Mouse (Mus musculus) kidney, postnatal 4 days (tissue): Measurements from ENCODE around the gene Ankrd63.
A peak's percentile ranks its signal among the peaks of the same experiment; 100 is the strongest.

Experiments used
- DNase-seq, 2 experiments: peaks; one replicate each; pipeline ENCODE4 v3.0.0; 2021; ENCODE audit warnings: mixed read lengths in 2 of 2

Ankrd63 gene

DNA sequence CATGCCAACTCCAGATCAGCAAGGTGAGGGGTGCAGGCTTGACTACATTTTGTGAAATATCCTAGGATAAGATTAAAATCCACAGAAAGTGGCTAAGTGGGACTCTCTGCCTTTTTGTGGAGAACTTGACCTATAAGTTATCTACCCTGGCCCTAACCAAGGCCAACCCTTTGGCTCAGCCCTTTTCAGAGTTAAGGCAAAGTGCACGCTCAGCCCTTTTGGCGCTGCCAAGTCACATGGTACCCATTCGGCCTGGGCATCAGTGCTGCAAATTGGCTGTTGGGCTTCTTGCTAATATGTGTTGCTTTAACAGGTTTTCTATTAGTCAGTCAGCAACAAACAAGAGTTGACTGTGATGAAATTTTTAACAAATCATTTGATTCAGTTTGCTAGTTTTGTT lies 16.0 kb downstream of the Ankrd63 start:
- no peak for DNase-seq

- no peak for DNase-seq
These were observed 17.1 kb downstream of the Ankrd63 start for GRCm38 (mm10) chr2:118686693-118687092.

DNA sequence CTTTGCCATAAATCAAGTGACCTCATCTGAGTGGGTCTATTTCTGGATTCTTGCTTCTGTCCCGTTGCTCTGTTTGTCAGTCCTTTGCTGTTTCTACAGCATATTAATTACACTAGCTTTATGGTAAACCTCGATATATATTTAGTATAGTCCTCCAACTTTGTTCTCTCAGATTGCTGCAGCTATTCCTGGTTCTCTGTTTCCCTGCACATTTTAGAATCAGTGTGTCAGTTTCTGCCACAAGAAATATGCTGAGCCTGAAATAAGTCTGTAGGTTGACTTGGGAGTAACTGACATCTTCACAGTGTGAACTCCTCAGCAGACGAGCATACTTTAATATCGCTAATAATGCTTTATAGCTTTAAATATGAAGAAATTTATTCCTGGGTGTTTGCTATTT lies 18.7 kb downstream of the Ankrd63 start:
- no peak for DNase-seq

DNA sequence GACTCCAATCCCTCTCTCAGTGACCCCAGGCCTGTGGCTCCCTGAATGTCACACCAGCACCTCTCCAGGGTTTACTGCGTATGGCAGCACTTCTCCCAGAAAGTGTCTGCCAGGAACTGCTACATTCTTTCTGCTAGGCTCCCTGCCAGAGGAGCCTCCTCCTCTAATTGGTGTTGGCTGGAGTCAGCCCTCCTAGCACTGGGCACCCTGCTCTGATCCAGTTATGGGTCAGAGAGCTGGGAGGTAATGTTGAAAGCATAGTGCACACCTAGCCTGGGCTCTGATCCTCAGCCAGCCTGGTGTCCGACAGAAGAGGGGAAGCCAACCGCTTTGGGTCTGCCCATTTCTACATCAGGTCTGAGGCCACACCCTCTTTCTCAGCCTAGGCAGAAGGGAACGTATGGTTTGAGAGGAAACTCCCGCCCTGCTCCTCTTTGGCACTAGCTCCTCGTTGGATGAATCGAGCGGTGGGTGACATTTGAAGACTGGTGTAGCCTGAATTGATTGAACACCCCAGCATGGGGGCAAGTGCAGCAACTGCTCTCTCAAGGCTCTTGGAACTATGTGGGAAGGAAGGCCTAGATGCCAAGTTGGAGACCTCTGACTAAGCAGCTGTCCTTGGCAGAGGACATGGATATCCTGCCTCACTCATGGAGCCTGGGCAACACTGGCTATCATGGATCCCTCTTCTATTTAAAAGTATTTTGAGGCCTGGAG lies 21.1 kb downstream of the Ankrd63 start:
- no peak for DNase-seq

- no peak for DNase-seq
These were observed 22.8 kb downstream of the Ankrd63 start for GRCm38 (mm10) chr2:118680926-118681325.

DNA sequence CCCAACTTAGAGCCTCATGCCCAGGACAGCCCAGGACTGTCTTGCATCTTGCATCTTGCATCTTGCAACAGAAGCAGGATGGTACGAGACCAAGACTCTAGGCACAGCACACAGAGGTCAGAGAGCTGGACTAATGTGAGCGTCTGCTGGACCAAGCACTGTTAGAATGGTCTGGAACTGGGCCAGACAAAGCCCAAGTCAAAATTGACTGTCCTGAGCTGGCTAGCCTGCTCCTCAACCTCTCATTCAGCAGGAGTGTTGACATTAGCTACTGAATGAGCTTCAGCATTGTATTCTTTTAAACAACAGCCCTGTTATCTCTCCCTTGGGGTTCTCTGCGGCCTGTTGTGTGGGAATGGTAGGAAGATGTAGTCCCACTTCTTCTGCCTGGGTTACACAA lies 24.2 kb downstream of the Ankrd63 start:
- no peak for DNase-seq

DNA sequence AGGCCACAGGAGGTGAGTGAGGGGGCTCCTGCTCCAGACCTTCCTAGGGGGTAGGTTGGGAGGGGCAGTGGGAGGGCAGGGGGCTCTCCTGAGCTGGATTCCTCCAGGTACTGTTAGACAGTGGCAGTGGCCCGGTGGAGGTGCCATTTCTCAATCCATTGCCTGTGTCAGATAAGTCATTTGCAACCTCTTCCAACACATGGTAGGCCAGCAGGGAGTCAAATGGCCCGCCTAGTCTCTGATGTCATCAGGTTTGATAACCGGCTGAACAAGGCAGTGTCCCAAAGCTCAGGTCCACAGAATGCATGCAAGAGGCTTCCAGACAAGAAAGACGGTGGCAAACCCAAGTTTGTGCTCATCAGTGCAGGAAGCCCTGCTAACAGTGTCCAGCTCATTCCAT lies 25.9 kb downstream of the Ankrd63 start:
- no peak for DNase-seq

DNA sequence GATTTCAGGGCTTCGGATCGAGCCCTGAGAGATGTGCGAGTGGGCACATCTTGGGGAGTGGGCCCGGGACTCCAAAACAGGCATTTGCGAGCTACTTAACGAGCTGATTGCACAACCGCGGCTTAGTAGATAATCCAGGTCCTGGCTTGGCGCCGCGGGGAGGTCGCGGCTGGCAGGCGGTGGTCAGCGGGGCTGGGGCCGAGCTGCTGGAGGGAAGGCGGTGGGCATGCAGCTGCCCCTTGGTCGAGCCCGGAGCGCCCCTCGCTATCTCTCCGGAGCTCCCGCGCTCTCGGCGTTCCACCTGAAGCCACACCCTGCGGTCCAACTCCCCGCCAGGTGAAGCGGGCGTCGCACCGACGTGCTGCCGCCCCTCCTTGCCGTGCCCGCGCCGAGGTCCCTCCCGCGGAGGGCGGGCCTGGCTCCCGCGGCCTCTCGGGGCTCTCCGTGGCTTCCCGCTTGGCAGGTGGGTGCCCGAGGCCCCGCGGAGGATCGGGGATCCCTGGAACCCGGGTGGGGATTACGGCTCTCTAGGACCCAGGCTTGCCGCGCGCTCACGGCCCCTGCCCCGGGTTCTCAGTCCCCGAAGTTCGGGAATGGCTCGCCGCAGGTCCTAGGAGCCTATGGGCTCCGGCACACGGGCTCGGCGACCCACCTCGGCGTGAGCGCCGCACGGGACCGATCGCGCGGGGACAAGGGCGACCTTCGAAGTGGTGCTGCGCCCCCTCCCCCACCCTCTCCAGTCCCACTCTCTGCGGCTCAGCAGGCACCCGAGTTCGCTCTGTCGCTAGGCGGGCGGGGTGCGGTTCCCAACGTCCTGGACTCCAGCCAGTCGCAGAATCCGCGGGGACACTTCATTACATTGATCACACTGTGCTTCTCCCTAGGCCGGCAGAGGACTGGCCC lies 26.7 kb downstream of the Ankrd63 start:
- peak; percentile 53 to 56 for DNase-seq

DNA sequence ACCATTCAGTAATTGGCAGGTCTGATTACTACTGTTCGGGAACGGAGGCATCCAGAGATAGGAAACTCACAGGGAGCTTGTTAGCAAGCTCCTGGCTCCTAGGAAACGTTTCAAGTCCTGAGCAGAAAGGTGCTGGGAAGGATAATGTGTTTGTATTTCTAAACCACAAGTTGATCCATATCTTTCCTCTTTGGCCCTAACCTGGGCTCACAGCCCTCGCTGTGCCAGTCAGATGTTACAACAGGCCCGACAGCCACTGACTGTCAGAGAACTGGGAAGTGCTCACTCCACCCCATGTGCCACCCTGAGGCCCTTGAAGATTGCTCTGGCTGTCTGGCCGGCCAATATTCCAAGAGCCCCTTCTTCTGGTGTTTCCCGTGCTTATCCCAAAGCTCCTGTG lies 29.3 kb downstream of the Ankrd63 start:
- DNase-seq: no peak

DNA sequence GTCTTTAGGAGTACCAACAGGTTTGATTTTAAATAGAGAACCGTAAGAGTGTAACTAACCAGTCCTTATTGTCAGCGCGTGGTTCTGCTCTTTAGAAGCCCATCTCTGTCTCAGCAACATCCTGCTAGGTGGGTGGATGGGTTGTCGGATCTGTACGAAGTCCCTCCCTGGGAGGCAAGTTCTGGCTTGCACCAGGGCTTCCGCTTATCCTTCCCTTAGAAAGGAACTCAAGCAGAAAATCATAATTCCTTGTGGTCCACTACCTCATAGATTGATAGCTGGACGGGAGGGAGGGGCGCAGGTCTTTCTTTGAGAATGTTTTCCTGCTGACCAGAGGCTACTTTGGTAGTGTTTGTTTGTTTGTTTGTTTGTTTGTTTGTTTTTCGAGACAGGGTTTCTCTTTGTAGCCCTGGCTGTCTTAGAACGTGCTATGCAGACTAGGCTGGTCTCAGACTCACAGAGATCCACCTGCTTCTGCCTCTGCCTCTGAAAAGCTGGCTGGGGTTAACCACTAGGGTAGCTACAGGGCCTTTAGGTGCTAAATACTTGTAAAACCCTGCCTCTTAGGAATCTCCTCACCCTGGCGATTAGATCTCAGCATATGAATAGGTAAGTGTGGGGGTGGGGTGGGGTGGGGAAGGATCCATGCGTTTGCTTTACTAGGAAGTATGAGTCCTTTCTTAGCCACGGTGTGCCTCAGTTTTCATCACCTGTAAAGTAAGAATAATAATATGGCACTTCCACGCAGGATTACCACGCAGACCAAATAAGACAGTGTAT lies 29.9 kb downstream of the Ankrd63 start:
- no peak for DNase-seq

- no peak for DNase-seq
These were observed 32.0 kb downstream of the Ankrd63 start for GRCm38 (mm10) chr2:118671728-118672127.

DNA sequence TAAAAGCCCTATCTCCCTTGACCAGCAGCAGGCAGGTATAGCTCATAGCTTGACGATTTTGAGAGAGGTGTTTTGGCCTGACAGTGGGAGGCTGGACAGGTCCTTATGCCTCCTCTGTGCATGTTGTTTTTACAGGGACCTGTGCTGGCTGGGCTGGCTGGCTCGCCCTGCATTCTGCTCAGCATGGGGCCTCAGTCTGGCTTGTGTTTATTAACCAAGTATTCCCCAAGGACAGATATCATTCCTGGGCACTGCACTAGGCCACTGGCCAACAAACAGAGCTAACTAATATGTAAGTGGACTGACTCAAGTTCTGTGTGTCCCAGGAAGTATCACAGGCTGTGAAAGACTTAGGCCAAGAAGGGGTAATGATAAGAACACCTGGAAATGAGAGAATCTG lies 34.0 kb downstream of the Ankrd63 start:
- peak in 1 of 2 experiments; percentile 35 for DNase-seq

DNA sequence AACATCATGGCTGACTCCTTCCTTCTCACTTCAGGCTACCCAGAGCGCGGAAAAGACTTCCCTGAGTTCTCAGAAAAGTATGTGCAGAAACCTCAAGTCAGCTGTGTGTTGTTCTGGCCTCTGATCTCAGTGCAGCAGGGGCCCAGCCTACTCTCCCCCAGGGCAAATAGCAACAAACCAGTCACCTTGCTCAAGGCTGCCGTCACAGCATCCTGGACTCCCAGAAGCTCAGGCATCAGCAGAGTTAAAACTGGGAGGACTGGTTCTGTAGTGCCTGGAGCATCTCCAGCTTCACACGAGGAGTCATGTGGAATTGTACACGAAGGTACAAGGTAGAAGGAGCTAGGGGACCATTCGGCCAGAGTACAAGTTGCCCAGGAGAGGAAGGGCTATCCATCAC lies 34.5 kb downstream of the Ankrd63 start:
- DNase-seq: peak; percentile 33 to 58

- DNase-seq: no peak
These were observed 36.6 kb downstream of the Ankrd63 start for GRCm38 (mm10) chr2:118667181-118667580.

DNA sequence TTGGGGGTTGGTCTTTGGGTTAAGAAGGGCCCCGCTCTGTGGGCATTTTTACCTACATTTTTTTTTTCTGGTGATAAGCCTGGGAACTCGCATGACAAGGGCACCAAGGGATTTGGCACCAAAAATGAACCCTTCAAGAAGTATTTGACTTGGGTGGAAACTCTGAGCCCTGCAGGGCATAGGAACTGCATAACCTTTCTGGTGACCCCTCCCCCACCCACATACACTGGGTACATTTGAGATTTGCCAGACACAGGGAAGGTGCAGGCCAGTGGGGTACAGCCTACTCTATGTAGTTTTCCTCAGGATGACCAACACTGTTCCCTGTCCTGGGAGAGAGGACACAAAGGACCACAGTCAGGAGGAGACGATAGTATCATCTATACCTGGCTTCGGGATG lies 38.1 kb downstream of the Ankrd63 start:
- DNase-seq: no peak

DNA sequence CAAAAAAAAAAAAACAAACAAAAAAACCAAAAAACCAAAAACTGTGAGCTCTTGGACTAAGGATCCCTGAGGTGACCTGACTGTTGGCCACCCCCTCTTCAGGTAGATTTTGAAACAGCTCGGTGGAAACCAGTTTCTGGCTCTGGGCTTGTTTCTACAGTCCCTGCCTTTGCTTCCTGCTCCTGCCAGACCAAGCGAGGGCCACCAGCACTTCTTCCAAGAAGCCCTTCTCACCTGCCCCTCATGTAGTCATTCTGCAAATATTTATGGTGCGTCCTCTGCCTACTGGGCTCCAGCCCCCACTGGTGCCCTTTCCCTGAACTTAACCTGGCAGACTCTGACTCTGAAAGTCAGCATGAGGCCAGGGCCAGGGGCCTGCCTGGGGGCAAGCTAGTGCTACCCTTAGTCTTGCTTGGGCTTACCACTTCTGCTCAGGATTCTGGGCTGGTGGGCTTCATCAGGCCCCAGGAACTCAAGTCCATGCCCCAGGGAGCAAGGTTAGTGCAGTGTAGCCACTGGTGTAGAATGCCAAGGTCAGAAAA lies 38.7 kb downstream of the Ankrd63 start:
- DNase-seq: peak in 1 of 2 experiments; percentile 12

GRCm38 (mm10) chr2:118663804-118664766 lies 39.7 kb downstream of the Ankrd63 start:
- DNase-seq: peak in 1 of 2 experiments; percentile 13

GRCm38 (mm10) chr2:118662902-118663803 lies 40.6 kb downstream of the Ankrd63 start, which contains the start of gene Pak6:
TSS of gene Pak6 (plus strand) at chr2:118663303.
- peak in 1 of 2 experiments; percentile 30 for DNase-seq

DNA sequence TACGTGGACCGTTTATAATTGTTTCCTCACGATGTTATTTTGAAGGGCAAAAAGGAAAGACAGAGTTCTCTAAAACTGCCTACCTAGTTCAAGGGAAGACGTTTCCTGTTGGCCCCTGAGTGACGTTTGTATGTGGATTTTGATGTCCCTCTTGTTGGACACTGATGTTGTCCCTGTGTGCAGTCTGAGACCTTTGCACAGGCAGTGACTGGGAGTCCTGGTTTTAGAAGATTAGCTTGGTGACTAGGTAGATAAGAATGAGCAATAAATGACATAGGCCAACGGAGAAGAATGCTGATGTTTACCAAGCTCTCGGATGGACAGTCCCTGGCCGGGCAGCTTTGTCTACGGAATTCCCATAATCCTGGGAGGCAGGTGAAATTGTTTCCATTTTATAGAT lies 41.9 kb downstream of the Ankrd63 start:
- no peak for DNase-seq

- DNase-seq: peak; percentile 60 to 69
These were observed 43.7 kb downstream of the Ankrd63 start for GRCm38 (mm10) chr2:118659998-118660452.
